Mouse (Mus musculus) kidney, adult 2 months (tissue): ENCODE data around the gene Acacb.

Experiments
- CTCF ChIP-seq: fragments of 200-500 bp; conservative IDR thresholded peaks from 2 replicates; pipeline ENCODE4 v1.5.1; 2011; ENCODE audit warnings: low read depth, mild to moderate bottlenecking, control low read depth, low read length, moderate library complexity, mixed read lengths; ENCODE audit not compliant: insufficient read depth, insufficient read length
- POLR2A ChIP-seq: fragments of 200-500 bp; IDR thresholded peaks from one replicate; pipeline ENCODE4 v1.6.1; 2011; ENCODE audit warnings: low read depth, low read length, control low read depth

GRCm38 (mm10) chr5:114126499-114127244 is 19.7 kb upstream of the Acacb start:
- TF ChIP-seq CTCF (no peak), POLR2A (no peak)
